Mouse (Mus musculus) mouse trophoblast stem cell (cell line): ENCODE results near the gene Vmn2r45.
"Not testable (repeated sequence)": the region's sequence is repeated elsewhere in the genome, so short reads cannot be mapped to it uniquely, and the experiment has no call there.

Experiments
- in situ Hi-C, 2 experiments: fragments of 300-500 bp; cut with MseI, MboI; formaldehyde crosslinking; loops; 2 replicates in 1 of 2; 3 replicates in 1 of 2; pipeline ENCODE4 v1.15.1; 2025

The Vmn2r45 gene

GRCm38 (mm10) chr7:8488975-8489374, at the start of gene Vmn2r45:
Vmn2r45 (minus strand) TSS chr7:8489075.
- in situ Hi-C loops: not testable (repeated sequence)
